Mouse (Mus musculus) kidney, embryonic 16.5 days (tissue): ENCODE measurements around the gene Gm9918. TPM values are rescaled to one million over a fixed set of nuclear protein-coding genes. Genes with fewer than 3 reads are reported as not detected.
A peak's percentile ranks its signal among the peaks of the same experiment; 100 is the strongest.

ENCODE experiments used
- ATAC-seq: fragments of 200-750 bp; cut with Nextera tagmentation; 2 replicates; pipeline ENCODE4 v1.8.0; 2017; ENCODE audit warnings: moderate TSS enrichment; ENCODE audit not compliant: low FRiP score, low TSS enrichment
- H3K27ac ChIP-seq: fragments of 300-500 bp; sonication (generic); 2 replicates; pipeline ENCODE4 v1.5.1; 2014; ENCODE audit warnings: low read length
- H3K27me3 ChIP-seq: fragments of 300-500 bp; sonication (generic); 2 replicates; pipeline ENCODE4 v1.6.1; 2014; ENCODE audit warnings: low read length, control low read depth, mixed read lengths; ENCODE audit not compliant: insufficient read depth
- H3K36me3 ChIP-seq: fragments of 300-500 bp; sonication (generic); 2 replicates; pipeline ENCODE4 v1.6.1; 2014; ENCODE audit warnings: low read length, control low read depth, mixed read lengths; ENCODE audit not compliant: insufficient read depth
- H3K4me1 ChIP-seq: fragments of 300-500 bp; sonication (generic); 2 replicates; pipeline ENCODE4 v1.6.1; 2014; ENCODE audit warnings: low read length, control low read depth, mixed read lengths; ENCODE audit not compliant: insufficient read depth
- H3K4me2 ChIP-seq: fragments of 300-500 bp; sonication (generic); replicated peaks from 2 replicates; pipeline ENCODE4 v1.6.1; 2014; ENCODE audit warnings: low read depth, low read length
- H3K4me3 ChIP-seq: fragments of 300-500 bp; sonication (generic); 2 replicates; pipeline ENCODE4 v1.5.1; 2014; ENCODE audit warnings: mild to moderate bottlenecking, low read length
- H3K9ac ChIP-seq: fragments of 300-500 bp; sonication (generic); replicated peaks from 2 replicates; pipeline ENCODE4 v1.6.1; 2014; ENCODE audit warnings: low read length
- H3K9me3 ChIP-seq: fragments of 300-500 bp; sonication (generic); 2 replicates; pipeline ENCODE4 v1.6.1; 2016; ENCODE audit warnings: low read length, control low read depth
- WGBS: fragments of 180-500 bp; shearing (Covaris S2); extraction: QIAGEN DNeasy Blood & Tissue Kit; methylation state at CpG from one replicate; pipeline ENCODE4 v1.1.7; 2014; 5-methylcytosine and 5-hydroxymethylcytosine counted together
- polyA plus RNA-seq: library from polyadenylated mRNA; unstranded; fragments of >200 nt; fragmentation: Nextera tagmentation; extraction: Ambion mirVana; gene quantifications from 2 replicates; pipeline ENCODE4 v1.2.1, GENCODE M21; 2015

The Gm9918 gene
- polyA plus RNA-seq, 1 experiment from 2014 or later = 0.36 TPM

DNA sequence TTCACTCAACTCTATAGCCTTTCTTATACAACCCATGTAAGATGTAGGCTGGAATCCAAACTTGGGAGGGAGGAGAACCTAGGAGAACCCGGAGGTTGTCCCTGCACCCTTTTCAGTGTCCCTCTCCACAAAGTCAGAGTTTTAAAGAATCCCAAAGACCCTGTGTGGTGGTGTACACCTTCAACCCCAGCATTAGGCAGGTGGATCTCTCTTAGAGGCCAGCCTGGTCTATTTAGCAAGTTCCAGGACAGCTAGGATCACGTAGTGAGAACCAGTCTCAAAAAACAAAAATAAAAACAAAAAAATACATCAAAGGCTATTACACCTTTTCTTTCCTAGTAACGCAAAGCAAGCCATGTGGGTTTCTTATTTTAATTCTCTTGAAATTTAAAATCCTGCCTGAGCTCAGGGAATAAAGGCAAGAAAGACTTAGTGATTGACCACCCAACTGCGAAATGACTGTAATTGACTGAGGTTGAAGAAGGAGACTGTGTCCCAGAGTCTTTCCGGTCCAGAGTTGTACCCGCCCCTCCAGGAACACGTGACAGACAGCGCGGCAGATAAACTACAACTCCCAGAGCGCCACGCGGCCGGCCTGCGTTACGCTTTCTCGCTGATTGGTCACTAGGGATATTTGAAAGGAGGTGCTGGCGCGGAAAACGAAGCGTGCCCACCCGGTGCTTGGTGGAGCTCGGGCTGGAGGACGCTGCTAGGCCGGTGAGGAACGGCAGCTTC is 25.4 kb downstream of the Gm9918 start, which contains the start of gene Espl1:
Gene Espl1, plus strand, starts transcription at position 634 of the 735 bp plus-strand sequence.
- no peaks in the 10 kb centered on the region for H3K9me3 ChIP-seq
- peak; percentile 99 for ATAC-seq
- WGBS = 6% methylated on average over 25 of the region's 25 CpGs

DNA sequence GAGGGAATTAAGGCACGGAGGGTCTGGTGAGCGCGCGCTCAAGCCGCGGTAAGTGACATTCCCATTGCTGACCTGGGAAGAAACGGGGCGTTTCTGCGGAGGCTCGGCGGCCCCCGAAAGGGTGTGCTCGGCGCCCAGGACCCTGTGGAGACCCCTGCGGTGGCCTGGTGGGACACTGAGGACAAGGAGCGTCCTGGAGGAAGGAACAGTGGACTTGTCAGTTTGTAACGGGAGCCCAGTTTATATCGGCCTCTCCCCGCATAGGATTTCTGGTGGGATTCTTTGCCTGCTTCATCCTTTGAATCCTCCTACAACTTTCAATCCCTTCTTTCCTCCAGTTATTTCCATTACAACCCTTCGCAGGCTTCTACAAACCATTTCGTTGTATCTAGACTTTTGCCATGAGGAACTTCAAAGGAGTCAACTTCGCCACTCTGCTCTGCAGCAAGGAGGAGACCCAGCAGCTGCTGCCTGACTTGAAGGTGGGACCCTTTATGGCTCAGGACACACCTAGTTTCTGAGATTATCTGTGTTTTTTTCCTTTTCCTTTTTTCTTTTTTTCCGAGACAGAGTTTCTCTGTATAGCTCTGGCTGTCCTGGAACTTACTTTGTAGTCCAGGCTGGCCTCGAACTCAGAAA is 26.1 kb downstream of the Gm9918 start:
- no peak overlapping the region for H3K27ac ChIP-seq
- ATAC-seq = peak; percentile 58; the same call in 1 of the 2 replicates
- 3% methylated on average over 24 of the region's 24 CpGs for WGBS
- H3K36me3 ChIP-seq = peaks cover 25% of the 10 kb centered on the region
- peak overlapping the region; percentile 68 for H3K4me3 ChIP-seq
- H3K27me3 ChIP-seq = no peaks in the 10 kb centered on the region
- H3K4me1 ChIP-seq = peaks cover 8% of the 10 kb centered on the region
- no peaks in the 10 kb centered on the region for H3K9me3 ChIP-seq
- H3K9ac ChIP-seq = peak overlapping the region; percentile 71
- H3K4me2 ChIP-seq = peak overlapping the region; percentile 73

More for the DNA sequence above, 25.4 kb downstream of the Gm9918 start, which contains the start of gene Espl1:
- peak within 1 kb of the TSS; percentile 71 for H3K9ac ChIP-seq
- H3K27ac ChIP-seq = peak within 1 kb of the TSS; percentile 48
- H3K4me3 ChIP-seq = peak within 1 kb of the TSS; percentile 68
- H3K4me2 ChIP-seq = peak within 1 kb of the TSS; percentile 73
- H3K36me3 ChIP-seq = peaks cover 19% of the 10 kb centered on the region
- no peaks in the 10 kb centered on the region for H3K27me3 ChIP-seq
- peaks cover 8% of the 10 kb centered on the region for H3K4me1 ChIP-seq

GRCm38 (mm10) chr15:102302542-102302941 is 32.2 kb downstream of the Gm9918 start:
- H3K4me2 ChIP-seq = no peak overlapping the region
- WGBS = 69% methylated on average over 6 of the region's 6 CpGs
- no peak overlapping the region for H3K27ac ChIP-seq
- no peak for ATAC-seq
- H3K9me3 ChIP-seq = no peaks in the 10 kb centered on the region
- no peak overlapping the region for H3K9ac ChIP-seq
- H3K4me1 ChIP-seq = no peaks in the 10 kb centered on the region
- H3K4me3 ChIP-seq = no peak overlapping the region
- H3K36me3 ChIP-seq = peaks cover 67% of the 10 kb centered on the region
- no peaks in the 10 kb centered on the region for H3K27me3 ChIP-seq

DNA sequence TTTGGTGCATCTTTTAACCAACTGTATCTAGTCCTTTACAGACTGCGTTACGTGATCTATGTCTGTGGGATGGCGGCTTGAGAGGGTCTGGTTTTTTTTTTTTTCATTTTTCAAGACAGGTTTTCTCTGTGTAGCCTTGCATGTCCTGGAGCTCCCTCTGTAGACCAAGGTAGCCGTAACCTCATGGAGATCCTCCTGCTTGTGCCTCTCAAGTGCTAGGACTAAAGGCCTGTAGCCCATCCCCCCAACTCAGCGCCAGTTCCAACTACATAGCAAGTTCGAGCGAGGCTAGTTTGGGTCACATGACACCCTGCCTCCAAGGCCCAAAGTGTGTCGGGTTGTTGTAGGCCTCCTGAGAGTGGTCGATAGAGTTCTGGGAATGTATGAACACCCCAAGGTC is 38.4 kb downstream of the Gm9918 start:
- H3K9me3 ChIP-seq = no peaks in the 10 kb centered on the region
- no peak overlapping the region for H3K4me2 ChIP-seq
- no peak overlapping the region for H3K4me3 ChIP-seq
- peaks cover 56% of the 10 kb centered on the region for H3K36me3 ChIP-seq
- ATAC-seq = no peak
- no peak overlapping the region for H3K9ac ChIP-seq
- H3K27ac ChIP-seq = no peak overlapping the region
- H3K27me3 ChIP-seq = no peaks in the 10 kb centered on the region
- WGBS = 80% methylated on average over 9 of the region's 9 CpGs
- H3K4me1 ChIP-seq = peaks cover 4% of the 10 kb centered on the region; the same call in 1 of the 2 replicates

GRCm38 (mm10) chr15:102310074-102310845 is 39.9 kb downstream of the Gm9918 start:
- Histone ChIP-seq H3K4me1 (peaks cover 4% of the 10 kb centered on the region; the same call in 1 of the 2 replicates), H3K27ac (peak overlapping the region; percentile 62), H3K27me3 (no peaks in the 10 kb centered on the region), H3K36me3 (peaks cover 53% of the 10 kb centered on the region), H3K4me2 (no peak overlapping the region), H3K9ac (no peak overlapping the region), H3K4me3 (no peak overlapping the region), H3K9me3 (no peaks in the 10 kb centered on the region)
- 43% methylated on average over 10 of the region's 10 CpGs for WGBS
- ATAC-seq = peak; percentile 90

DNA sequence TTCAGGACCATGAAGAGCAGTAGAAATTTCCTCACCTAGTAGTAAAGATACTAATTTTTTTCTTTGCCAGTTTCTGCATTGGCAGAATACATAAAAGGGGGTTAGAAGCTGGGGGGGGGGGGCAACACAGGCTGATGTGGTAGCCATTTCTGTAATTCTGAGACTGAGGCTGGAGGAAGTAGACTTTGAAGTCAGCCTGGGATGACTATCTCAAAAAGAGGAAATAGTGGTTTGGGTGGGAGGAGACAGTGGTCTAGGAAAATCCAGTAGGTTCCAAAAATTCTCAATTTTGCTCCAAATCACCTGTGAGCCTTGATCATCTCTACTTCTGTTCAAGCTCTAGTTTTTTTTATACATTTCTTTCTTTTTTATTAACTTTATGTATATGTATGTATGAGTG is 41.1 kb downstream of the Gm9918 start:
- H3K27ac ChIP-seq = no peak overlapping the region
- H3K36me3 ChIP-seq = peaks cover 52% of the 10 kb centered on the region
- H3K9me3 ChIP-seq = no peaks in the 10 kb centered on the region
- no peak overlapping the region for H3K9ac ChIP-seq
- no peak overlapping the region for H3K4me2 ChIP-seq
- H3K4me3 ChIP-seq = no peak overlapping the region
- H3K4me1 ChIP-seq = peaks cover 4% of the 10 kb centered on the region; the same call in 1 of the 2 replicates
- H3K27me3 ChIP-seq = no peaks in the 10 kb centered on the region
- ATAC-seq = no peak

GRCm38 (mm10) chr15:102315292-102315691 is 44.9 kb downstream of the Gm9918 start:
- no peaks in the 10 kb centered on the region for H3K27me3 ChIP-seq
- H3K27ac ChIP-seq = no peak overlapping the region
- H3K4me2 ChIP-seq = no peak overlapping the region
- no peaks in the 10 kb centered on the region for H3K9me3 ChIP-seq
- ATAC-seq = no peak
- 87% methylated on average over 8 of the region's 8 CpGs for WGBS
- peaks cover 58% of the 10 kb centered on the region for H3K36me3 ChIP-seq
- peaks cover under 1% of the 10 kb centered on the region; the same call in 1 of the 2 replicates for H3K4me1 ChIP-seq
- no peak overlapping the region for H3K4me3 ChIP-seq
- H3K9ac ChIP-seq = no peak overlapping the region

DNA sequence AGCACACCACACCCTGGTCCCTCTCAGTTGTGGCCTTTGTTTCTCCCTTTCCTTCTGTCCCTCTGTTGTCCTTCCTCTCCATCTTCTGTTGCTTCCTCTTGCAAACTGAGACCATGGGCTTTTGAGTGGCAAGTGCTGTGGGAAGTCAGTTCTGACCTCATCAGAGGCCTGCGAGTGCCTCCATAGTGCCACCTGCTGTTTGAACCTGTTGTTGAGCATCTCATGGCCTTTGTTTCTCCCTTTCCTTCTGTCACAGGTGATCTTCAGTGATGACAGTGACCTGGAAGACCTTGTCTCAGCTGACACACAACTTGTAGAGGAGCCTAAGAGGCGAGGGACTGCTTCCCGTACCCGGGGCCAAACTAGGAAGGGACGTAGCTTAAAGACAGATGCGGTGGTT is 45.9 kb downstream of the Gm9918 start:
- Histone ChIP-seq H3K36me3 (peaks cover 66% of the 10 kb centered on the region), H3K27me3 (no peaks in the 10 kb centered on the region), H3K9ac (no peak overlapping the region), H3K4me3 (no peak overlapping the region), H3K9me3 (no peaks in the 10 kb centered on the region), H3K27ac (no peak overlapping the region), H3K4me2 (no peak overlapping the region), H3K4me1 (no peaks in the 10 kb centered on the region)
- no peak for ATAC-seq
- 91% methylated on average over 6 of the region's 6 CpGs for WGBS
